Mouse (Mus musculus) cerebellum, adult 2 months (tissue): ENCODE measurements at regions not wholly inside any gene's neighbourhood (a gene's known extent, or its start where the extent isn't known, plus 50 kb on each side); places are given as distances from the start of the nearest gene placed in this dataset.

Source experiments
- CTCF ChIP-seq: fragments of 200-500 bp; IDR thresholded peaks from 2 replicates; pipeline ENCODE4 v1.5.1; 2011; ENCODE audit warnings: low read depth, mild to moderate bottlenecking, control low read depth, low read length, moderate library complexity, borderline replicate concordance; ENCODE audit not compliant: insufficient read depth
- POLR2A ChIP-seq: fragments of 200-500 bp; IDR thresholded peaks from 2 replicates; pipeline ENCODE4 v1.6.1; 2011; ENCODE audit warnings: low read length, control low read depth, borderline replicate concordance; ENCODE audit not compliant: insufficient read depth

GRCm38 (mm10) chr14:62003797-62004196 lies 288.6 kb upstream of the Rnaseh2b start:
- TF ChIP-seq CTCF = no peak
- TF ChIP-seq POLR2A = no peak
